Comparison of ENCODE assay signal across 16 mouse cellular contexts in genomic region chr4:45403499-45403878, GRCm38 (mm10). TPM values are rescaled to one million over a fixed set of nuclear protein-coding genes. Genes with fewer than 3 reads are reported as not detected.
DNase-seq lines count a peak whose midpoint lies in the region; ATAC-seq and TF ChIP-seq lines count a peak whose summit lies in the region.
"Had no signal": no experiment of that assay in that cellular context is flagged by ENCODE, and none has a peak within 500 bp of the region (broad histone marks: within the 10 kb centered on the region; RNA-seq: fewer than 3 reads in every experiment).

No protein-coding gene starts in this region.

- peak; percentile 34 to 70; a peak in 2 of 4 replicates for ATAC-seq in hematopoietic stem cell, adult 5-6 weeks (replicated peaks in 1 of 2; ENCODE audit: insufficient read depth in 1 of 2, low FRiP score in 2 of 2, low TSS enrichment in 1 of 2, low read depth in 1 of 2, poor library complexity in 2 of 2, severe bottlenecking in 2 of 2)
- ATAC-seq: hindbrain, embryonic 16.5 days had no signal

- no peak overlapping the region for H3K9ac ChIP-seq in liver, adult 2 months (ENCODE audit: low read depth, low read length)
- H3K9ac ChIP-seq: limb, embryonic 15.5 days had no signal

- peaks cover 46% of the 10 kb centered on the region for H3K36me3 ChIP-seq in liver, adult 2 months (ENCODE audit: control insufficient read depth, insufficient read depth, low read length)

- TF ChIP-seq POLR2A in liver, adult 2 months (IDR thresholded peaks at IDR 0.05; ENCODE audit: extremely low read depth, insufficient read depth, low read length): no peak

- H3K4me3 ChIP-seq in liver, adult 2 months (ENCODE audit: insufficient read depth, low read depth, low read length): no peak overlapping the region
- H3K4me3 ChIP-seq: left cerebral cortex, adult 2 months; limb, embryonic 15.5 days had no signal

- peak; percentile 49 for DNase-seq in liver, adult 2 months (ENCODE audit: extremely low read depth, low read depth, low spot score)
- DNase-seq in liver: no peak
- peak; percentile 34 for DNase-seq in c-Kit-positive CD71-positive TER-119-positive erythroid progenitor cells, embryonic 14.5 days (ENCODE audit: low spot score)
- peak; percentile 27 for DNase-seq in lung, postnatal 36 days
- no peak for DNase-seq in ovary, postnatal 14 days (ENCODE audit: low spot score)
- DNase-seq in kidney, postnatal 10 days: no peak
- DNase-seq in right cerebral cortex, postnatal 36 days (ENCODE audit: low spot score in 2 of 2): no peak
- DNase-seq: adrenal gland, postnatal 14 days; cerebellum, adult 11-12 months; embryo, embryonic 11 days; kidney, postnatal 36 days; midbrain, embryonic 14.5 days had no signal

- H3K27me3 ChIP-seq in liver, adult 2 months (ENCODE audit: control insufficient read depth, insufficient read depth, low read length): no peaks in the 10 kb centered on the region
- H3K27me3 ChIP-seq: limb, embryonic 15.5 days had no signal

- WGBS in liver, adult 2 months: 60% methylated on average over 7 of the region's 7 CpGs

- TF ChIP-seq CTCF in liver, adult 2 months (IDR thresholded peaks at IDR 0.05; ENCODE audit: low read depth, low read length): no peak

- H3K79me2 ChIP-seq in liver, adult 2 months (ENCODE audit: control insufficient read depth, insufficient read depth, low read length): peaks cover 28% of the 10 kb centered on the region; the same call in 1 of the 2 replicates

- H3K27ac ChIP-seq in liver, adult 2 months (replicated peaks; ENCODE audit: insufficient read depth, low read depth, low read length): no peak overlapping the region
- H3K27ac ChIP-seq: left cerebral cortex, adult 2 months; limb, embryonic 15.5 days had no signal

- peaks cover 17% of the 10 kb centered on the region for H3K4me1 ChIP-seq in liver, adult 2 months (ENCODE audit: control insufficient read depth, insufficient read depth, low read length)

RNA-seq across cellular contexts. Expression of gene Slc25a51, which starts 5.1 kb away (rescaled TPM):
- 47.5 and 70.3 TPM in 2 replicates for total RNA-seq in liver, adult 2 months (2014; rRNA removed)
- polyA plus RNA-seq in liver, adult 2 months (2012; rRNA removed): 52.9 and 56.4 TPM in 2 replicates
- 36.7 and 44.7 TPM in 2 replicates for total RNA-seq in hematopoietic stem cell, adult 5-6 weeks (2017)

Comparison
In these comparisons a context has a peak if more than half of its experiments do, and no peak if none do; other contexts are left out.
1. DNase-seq: peak in liver, adult 2 months (single experiment), c-Kit-positive CD71-positive TER-119-positive erythroid progenitor cells, embryonic 14.5 days (single experiment) and lung, postnatal 36 days (single experiment); none in liver (single experiment), ovary, postnatal 14 days (single experiment), kidney, postnatal 10 days (single experiment) and right cerebral cortex, postnatal 36 days (0 of 2).